Mouse (Mus musculus) MEL (cell line): Measurements from ENCODE around the gene Mrpl37. TPM values are rescaled to one million over a fixed set of nuclear protein-coding genes. Genes with fewer than 3 reads are reported as not detected.
A peak's percentile ranks its signal among the peaks of the same experiment; 100 is the strongest.

Source experiments
- DNase-seq: peaks from one replicate; pipeline ENCODE4 v3.0.0; 2011; ENCODE audit warnings: low read depth, low spot score
- H3K27ac ChIP-seq: 2 replicates; pipeline ENCODE4 v1.5.1; 2012; ENCODE audit warnings: low read depth, mild to moderate bottlenecking, control low read depth, low read length, moderate library complexity; ENCODE audit not compliant: control insufficient read depth
- H3K27me3 ChIP-seq, 2 experiments: fragments of 150-350 bp in 1 of 2; sonication (generic) in 1 of 2; 2 replicates each; pipeline ENCODE4 v1.6.1; 2012; ENCODE audit warnings: low read length in 2 of 2, mild to moderate bottlenecking in 2 of 2, improper control_type of control experiment in 1 of 2, moderate library complexity in 1 of 2; ENCODE audit not compliant: insufficient read depth in 2 of 2, control insufficient read depth in 1 of 2
- H3K36me3 ChIP-seq, 2 experiments: 2 replicates each; pipeline ENCODE4 v1.6.1; 2012 to 2014; ENCODE audit warnings: low read length in 2 of 2, improper control_type of control experiment in 1 of 2, inconsistent platforms in 1 of 2, mild to moderate bottlenecking in 1 of 2; ENCODE audit not compliant: insufficient read depth in 2 of 2, control insufficient read depth in 1 of 2
- H3K4me1 ChIP-seq, 2 experiments: fragments of 150-350 bp in 1 of 2; sonication (generic) in 1 of 2; 2 replicates each; pipeline ENCODE4 v1.6.1; 2012; ENCODE audit warnings: low read length in 2 of 2, improper control_type of control experiment in 1 of 2, mild to moderate bottlenecking in 1 of 2; ENCODE audit not compliant: insufficient read depth in 2 of 2, control insufficient read depth in 1 of 2
- H3K4me3 ChIP-seq, 2 experiments: fragments of 150-350 bp in 1 of 2; sonication (generic) in 1 of 2; 2 replicates each; pipeline ENCODE4 v1.5.1; 2012; ENCODE audit warnings: low read depth in 2 of 2, low read length in 2 of 2, mild to moderate bottlenecking in 2 of 2, moderate library complexity in 2 of 2, control low read depth in 1 of 2, improper control_type of control experiment in 1 of 2; ENCODE audit not compliant: control insufficient read depth in 1 of 2, insufficient read depth in 1 of 2
- H3K79me2 ChIP-seq: 2 replicates; pipeline ENCODE4 v1.6.1; 2012; ENCODE audit warnings: mild to moderate bottlenecking, low read length, moderate library complexity; ENCODE audit not compliant: control insufficient read depth, poor library complexity, insufficient read depth
- H3K9ac ChIP-seq: 2 replicates; pipeline ENCODE4 v1.6.1; 2012; ENCODE audit warnings: low read depth, mild to moderate bottlenecking, control low read depth, low read length, moderate library complexity; ENCODE audit not compliant: control insufficient read depth, poor library complexity, severe bottlenecking
- H3K9me3 ChIP-seq: fragments of 150-350 bp; sonication (generic); replicated peaks from 2 replicates; pipeline ENCODE4 v1.6.1; 2012; ENCODE audit warnings: mild to moderate bottlenecking, low read length, improper control_type of control experiment, moderate library complexity; ENCODE audit not compliant: insufficient read depth
- BHLHE40 ChIP-seq: IDR thresholded peaks from 2 replicates; pipeline ENCODE4 v1.6.1; 2012; ENCODE audit warnings: low read depth, mild to moderate bottlenecking, inconsistent platforms, low read length, improper control_type of control experiment, borderline replicate concordance
- CHD2 ChIP-seq: IDR thresholded peaks from 2 replicates; pipeline ENCODE4 v1.6.1; 2011; ENCODE audit warnings: low read length, improper control_type of control experiment
- CTCF ChIP-seq, 3 experiments: IDR thresholded peaks in 2 of 3; conservative IDR thresholded peaks in 1 of 3; 2 replicates each; pipeline ENCODE4 v1.5.1; 2011 to 2012; ENCODE audit warnings: low read length in 3 of 3, low read depth in 2 of 3, mild to moderate bottlenecking in 2 of 3, improper control_type of control experiment in 1 of 3, inconsistent platforms in 1 of 3, mixed read lengths in 1 of 3, moderate library complexity in 1 of 3; ENCODE audit not compliant: control insufficient read depth in 1 of 3, insufficient read depth in 1 of 3, poor library complexity in 1 of 3, severe bottlenecking in 1 of 3
- E2F4 ChIP-seq: IDR thresholded peaks from 2 replicates; pipeline ENCODE4 v1.6.1; 2011; ENCODE audit warnings: low read depth, low read length, improper control_type of control experiment, borderline replicate concordance
- ELF1 ChIP-seq: IDR thresholded peaks from 2 replicates; pipeline ENCODE4 v1.6.1; 2014; ENCODE audit warnings: low read depth, mild to moderate bottlenecking, inconsistent platforms, low read length, improper control_type of control experiment, moderate library complexity
- EP300 ChIP-seq, 2 experiments: IDR thresholded peaks; 2 replicates each; pipeline ENCODE4 v1.6.1; 2011; ENCODE audit warnings: improper control_type of control experiment in 2 of 2, low read length in 2 of 2, low read depth in 1 of 2, mild to moderate bottlenecking in 1 of 2
- ETS1 ChIP-seq: IDR thresholded peaks from 2 replicates; pipeline ENCODE4 v1.6.1; 2012; ENCODE audit warnings: low read depth, mild to moderate bottlenecking, inconsistent platforms, low read length, improper control_type of control experiment, moderate library complexity
- GATA1 ChIP-seq: IDR thresholded peaks from 2 replicates; pipeline ENCODE4 v1.6.1; 2011; ENCODE audit warnings: low read depth, low read length, improper control_type of control experiment
- HCFC1 ChIP-seq: IDR thresholded peaks from 2 replicates; pipeline ENCODE4 v1.6.1; 2012; ENCODE audit warnings: low read depth, mild to moderate bottlenecking, inconsistent platforms, low read length, improper control_type of control experiment, moderate library complexity
- MAX ChIP-seq: IDR thresholded peaks from 2 replicates; pipeline ENCODE4 v1.6.1; 2011; ENCODE audit warnings: low read length, improper control_type of control experiment
- MXI1 ChIP-seq: IDR thresholded peaks from 2 replicates; pipeline ENCODE4 v1.6.1; 2011; ENCODE audit warnings: mild to moderate bottlenecking, low read depth, low read length, improper control_type of control experiment
- MYC ChIP-seq: IDR thresholded peaks from 2 replicates; pipeline ENCODE4 v1.6.1; 2011; ENCODE audit warnings: low read depth, mild to moderate bottlenecking, low read length, improper control_type of control experiment, moderate library complexity
- NELFE ChIP-seq: IDR thresholded peaks from 2 replicates; pipeline ENCODE4 v1.6.1; 2011; ENCODE audit warnings: low read depth, low read length, improper control_type of control experiment
- NRF1 ChIP-seq: IDR thresholded peaks from 2 replicates; pipeline ENCODE4 v1.6.1; 2014; ENCODE audit warnings: low read depth, mild to moderate bottlenecking, inconsistent platforms, low read length, improper control_type of control experiment, moderate library complexity; ENCODE audit not compliant: poor library complexity, insufficient read depth, severe bottlenecking
- POLR2A ChIP-seq, 2 experiments: IDR thresholded peaks; 2 replicates each; pipeline ENCODE4 v1.6.1; 2011 to 2012; ENCODE audit warnings: low read length in 2 of 2, mild to moderate bottlenecking in 2 of 2, control low read depth in 1 of 2, improper control_type of control experiment in 1 of 2, low read depth in 1 of 2, moderate library complexity in 1 of 2; ENCODE audit not compliant: control insufficient read depth in 1 of 2, insufficient read depth in 1 of 2, poor library complexity in 1 of 2
- POLR2AphosphoS2 ChIP-seq: IDR thresholded peaks from 2 replicates; pipeline ENCODE4 v1.6.1; 2011; ENCODE audit warnings: low read length, improper control_type of control experiment
- RCOR1 ChIP-seq: IDR thresholded peaks from 2 replicates; pipeline ENCODE4 v1.6.1; 2012; ENCODE audit warnings: low read depth, mild to moderate bottlenecking, inconsistent platforms, low read length, improper control_type of control experiment
- SIN3A ChIP-seq: IDR thresholded peaks from 2 replicates; pipeline ENCODE4 v1.6.1; 2012; ENCODE audit warnings: low read length, improper control_type of control experiment, inconsistent platforms
- SMC3 ChIP-seq: IDR thresholded peaks from 2 replicates; pipeline ENCODE4 v1.6.1; 2011; ENCODE audit warnings: low read depth, low read length, improper control_type of control experiment
- TBP ChIP-seq: IDR thresholded peaks from 2 replicates; pipeline ENCODE4 v1.8.0; 2011; ENCODE audit warnings: low read depth, low read length, improper control_type of control experiment
- TCF12 ChIP-seq: IDR thresholded peaks from 2 replicates; pipeline ENCODE4 v1.6.1; 2014; ENCODE audit warnings: low read depth, mild to moderate bottlenecking, inconsistent platforms, low read length, improper control_type of control experiment, moderate library complexity
- UBTF ChIP-seq: IDR thresholded peaks from 2 replicates; pipeline ENCODE4 v1.6.1; 2012; ENCODE audit warnings: low read depth, mild to moderate bottlenecking, inconsistent platforms, low read length, improper control_type of control experiment, moderate library complexity, borderline replicate concordance; ENCODE audit not compliant: insufficient read depth
- USF1 ChIP-seq: IDR thresholded peaks from 2 replicates; pipeline ENCODE4 v1.6.1; 2014; ENCODE audit warnings: low read depth, mild to moderate bottlenecking, inconsistent platforms, low read length, improper control_type of control experiment, moderate library complexity
- ZKSCAN1 ChIP-seq: IDR thresholded peaks from 2 replicates; pipeline ENCODE4 v1.6.1; 2012; ENCODE audit warnings: low read depth, mild to moderate bottlenecking, inconsistent platforms, low read length, improper control_type of control experiment, moderate library complexity
- polyA plus RNA-seq, 2 experiments: library from polyadenylated mRNA; stranded (reverse) in 1 of 2; unstranded in 1 of 2; fragments of >175 nt in 1 of 2; fragments of >200 nt in 1 of 2; gene quantifications; 2 replicates each; pipeline versions ENCODE4 v1.2.1 to v1.2.4; 2012; ENCODE audit warnings: low replicate concordance in 2 of 2, low read depth in 1 of 2; ENCODE audit not compliant: insufficient read length in 2 of 2, insufficient read depth in 1 of 2, missing spikeins in 1 of 2
- total RNA-seq: library from RNA; depleted of rRNA; stranded (reverse); fragments of 300-350 nt; gene quantifications from 2 replicates; pipeline ENCODE4 v1.2.3, GENCODE M21; 2012; rRNA removed

Gene Mrpl37
- 69.6 and 73.1 TPM in 2 replicates for total RNA-seq
- 100 to 1,000 TPM; 153 to 423 TPM for polyA plus RNA-seq

DNA sequence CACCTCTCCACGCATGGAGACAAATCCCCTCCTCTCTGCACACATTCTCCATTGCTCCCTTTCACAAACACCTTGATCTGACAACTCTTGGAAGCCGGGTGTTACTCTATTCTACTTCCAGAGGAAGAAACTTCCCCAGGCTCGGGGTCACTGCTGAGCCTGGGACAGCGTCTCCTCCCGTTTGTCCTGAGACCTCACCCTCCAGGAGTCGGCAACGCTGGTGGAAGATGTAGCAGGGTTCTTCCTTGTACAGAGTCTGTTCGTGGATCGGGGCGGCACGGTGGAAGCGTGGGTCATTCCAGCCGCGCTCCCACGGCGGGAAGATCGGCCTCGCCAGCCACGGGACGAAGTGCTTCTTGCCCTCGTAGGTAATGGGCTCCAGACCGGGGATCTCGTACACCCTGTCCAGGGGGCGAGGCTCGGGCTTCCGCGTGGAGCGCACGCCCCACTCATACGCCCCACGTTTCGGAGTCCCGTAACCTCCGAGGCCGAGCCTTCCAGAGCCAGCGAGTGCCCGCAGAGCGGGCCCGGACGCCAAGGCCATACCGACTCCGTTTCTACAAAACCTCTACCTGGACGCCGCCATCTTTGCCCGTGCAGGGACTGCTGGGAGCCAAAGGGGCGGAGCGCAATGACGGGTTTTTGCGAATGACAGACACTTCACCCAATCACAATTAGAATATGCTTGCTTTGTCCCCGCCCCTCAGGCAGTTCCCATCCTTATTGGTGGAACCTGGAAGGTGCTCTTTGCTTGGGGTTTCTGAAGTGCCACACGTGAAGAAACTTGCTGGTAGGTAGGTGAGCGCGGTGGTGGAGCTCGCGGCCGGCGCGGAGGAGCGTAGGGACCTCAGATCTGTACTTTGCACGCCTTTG is at the start of gene Mrpl37, which contains the start of gene Cyb5rl:
Gene Mrpl37, minus strand, starts transcription at position 617 of the 873 bp plus-strand sequence.
Gene Cyb5rl, plus strand, starts transcription at position 737 of the 873 bp plus-strand sequence.
- Histone ChIP-seq H3K27ac (peak within 1 kb of the TSS; percentile 39), H3K36me3 (peaks cover 0 to 40% of the 10 kb centered on the region in 2 experiments; a peak in 2 of 4 replicates)
- peak; percentile 77 for TF ChIP-seq MAX
- TF ChIP-seq SIN3A: peak; percentile 76
- peak; percentile 57; the same call in 1 of the 2 replicates for TF ChIP-seq TCF12
- TF ChIP-seq POLR2A (IDR thresholded peaks at IDR 0.05; ENCODE audit: control insufficient read depth in 1 of 2, insufficient read depth in 1 of 2, low read depth in 1 of 2, low read length in 2 of 2, poor library complexity in 1 of 2): peak; percentile 56 to 97
- TF ChIP-seq MYC: no peak; the same call in 1 of the 2 replicates
- TF ChIP-seq E2F4: no peak
- peak; percentile 91 for TF ChIP-seq HCFC1
- TF ChIP-seq POLR2AphosphoS2: peak; percentile 93
- no peak; the same call in 1 of the 2 replicates for TF ChIP-seq UBTF
- peak; percentile 89 for TF ChIP-seq NELFE
- TF ChIP-seq CHD2: peak; percentile 84
- no peak for TF ChIP-seq EP300 (IDR thresholded peaks at IDR 0.05; ENCODE audit: low read depth in 1 of 2, low read length in 2 of 2)
- peak; percentile 98 for TF ChIP-seq MXI1
- no peak for TF ChIP-seq ETS1
- TF ChIP-seq TBP: peak; percentile 93
- TF ChIP-seq USF1: peak; percentile 71
- no peak for TF ChIP-seq ZKSCAN1

DNA sequence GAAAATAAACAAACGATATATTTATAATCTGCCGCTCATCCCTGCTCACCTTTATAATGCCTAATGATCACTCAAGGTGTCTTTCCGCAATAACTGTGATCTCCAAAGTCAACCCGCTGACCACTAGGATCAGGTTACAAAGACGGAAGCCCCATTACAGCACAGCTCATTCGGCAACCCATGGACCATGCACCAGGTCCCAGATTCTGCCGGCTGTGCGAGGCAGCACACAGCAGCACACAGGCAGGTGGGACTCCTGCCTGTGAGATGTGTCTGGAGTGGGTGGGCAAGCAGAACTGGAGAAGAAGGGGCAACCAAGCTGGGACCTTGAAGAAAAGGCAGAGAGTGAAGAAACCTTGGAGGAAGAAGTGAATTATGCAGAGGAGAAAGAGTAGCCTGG is 47.6 kb upstream of the Mrpl37 start:
- Histone ChIP-seq H3K9ac (no peak overlapping the region), H3K9me3 (no peaks in the 10 kb centered on the region), H3K79me2 (no peaks in the 10 kb centered on the region), H3K4me1 (peaks cover 4 to 5% of the 10 kb centered on the region in 2 experiments; a peak in 3 of 4 replicates), H3K4me3 (no peak overlapping the region), H3K36me3 (peaks cover 0 to 4% of the 10 kb centered on the region in 2 experiments; a peak in 1 of 4 replicates), H3K27me3 (no peaks in the 10 kb centered on the region; a peak in 1 of 4 replicates), H3K27ac (no peak overlapping the region)
- no peak for DNase-seq
- TF ChIP-seq RCOR1 (no peak), ELF1 (no peak), CTCF (IDR thresholded peaks at IDR 0.05 in 2 of 3, conservative IDR thresholded peaks at IDR 0.05 in 1 of 3; ENCODE audit: control insufficient read depth in 1 of 3, insufficient read depth in 1 of 3, low read depth in 2 of 3, low read length in 3 of 3, poor library complexity in 1 of 3, severe bottlenecking in 1 of 3) (no peak), SMC3 (no peak), ETS1 (no peak), MYC (no peak), SIN3A (no peak), POLR2AphosphoS2 (no peak), GATA1 (no peak), BHLHE40 (no peak), EP300 (IDR thresholded peaks at IDR 0.05; ENCODE audit: low read depth in 1 of 2, low read length in 2 of 2) (no peak), NRF1 (no peak)

More for the DNA sequence above, at the start of gene Mrpl37, which contains the start of gene Cyb5rl:
- peaks cover 15% of the 10 kb centered on the region for H3K79me2 ChIP-seq
- peaks cover 23 to 42% of the 10 kb centered on the region in 2 experiments for H3K4me1 ChIP-seq
- DNase-seq: peak; percentile 98
- peak within 1 kb of the TSS; percentile 88 for H3K9ac ChIP-seq
- peak within 1 kb of the TSS; percentile 79 to 82 for H3K4me3 ChIP-seq
- H3K9me3 ChIP-seq: no peaks in the 10 kb centered on the region
- no peaks in the 10 kb centered on the region for H3K27me3 ChIP-seq
